Mouse (Mus musculus): ENCODE results near the gene Tmem141. TPM values are rescaled to one million over a fixed set of nuclear protein-coding genes. Genes with fewer than 3 reads are reported as not detected.

Tmem141 gene
- total RNA-seq (2021), result 10 to 100 TPM; 23.2 to 35.5 TPM
- polyA plus RNA-seq (2012; rRNA removed), result 27.1 and 27.9 TPM in 2 replicates
- long read RNA-seq, transcript Tmem141-205 (5 exons, 795 nt), result major isoform, 7 of 20 reads
- long read RNA-seq, partial matches to known transcripts, result 0 of 20 reads
- long read RNA-seq, other reads (novel, unspliced or antisense), result 10 of 20 reads

DNA sequence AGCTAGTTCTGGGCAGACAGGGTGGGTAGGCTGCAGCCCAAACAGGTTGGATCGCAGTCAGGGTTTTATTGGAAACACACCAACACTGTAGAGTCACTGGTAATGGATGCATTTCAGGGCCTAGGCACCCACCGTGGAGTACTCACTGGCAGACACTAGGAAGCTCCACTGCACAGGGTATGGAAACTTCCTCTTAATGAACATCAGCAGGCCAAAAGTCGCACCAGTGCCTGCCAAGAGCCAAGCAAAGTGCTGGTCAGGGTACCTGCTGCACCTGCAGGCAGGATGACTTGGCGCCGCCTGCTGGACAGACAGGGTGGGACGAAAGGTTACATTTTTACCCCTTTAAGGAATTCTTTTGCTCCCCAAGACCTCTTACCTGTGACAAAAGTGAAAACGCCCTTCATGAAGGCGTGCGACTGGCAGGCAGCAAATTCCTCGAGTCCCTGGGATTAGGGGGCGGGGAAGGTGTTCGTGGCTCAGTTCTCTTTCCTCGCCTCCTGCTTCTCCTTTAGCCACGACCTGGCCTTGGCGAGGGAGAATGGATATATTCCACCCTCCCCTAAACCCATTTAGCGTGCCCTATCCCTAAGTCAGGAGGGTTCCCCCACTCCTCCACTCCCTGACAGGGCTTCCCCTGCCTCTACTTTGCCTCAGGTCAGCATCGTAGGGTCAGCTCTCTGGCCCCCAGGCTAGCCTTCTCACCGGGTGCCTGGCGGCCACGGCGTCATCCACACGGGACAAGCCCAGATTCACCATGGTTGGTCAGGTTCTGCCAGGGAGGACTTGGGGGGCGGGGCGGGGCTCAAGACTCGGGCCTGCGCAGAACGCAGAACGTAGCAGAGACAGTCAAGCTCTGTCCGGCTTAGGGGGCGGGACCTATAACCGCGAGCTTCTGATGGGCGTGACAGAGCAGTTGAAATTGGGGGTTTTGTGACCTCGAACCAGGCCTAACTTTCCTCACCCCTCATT is at the start of gene Tmem141:
TSS of gene Tmem141 (minus strand) at position 777 of the 972 bp plus-strand sequence.
- DNase-seq, result peak; percentile 97

DNA sequence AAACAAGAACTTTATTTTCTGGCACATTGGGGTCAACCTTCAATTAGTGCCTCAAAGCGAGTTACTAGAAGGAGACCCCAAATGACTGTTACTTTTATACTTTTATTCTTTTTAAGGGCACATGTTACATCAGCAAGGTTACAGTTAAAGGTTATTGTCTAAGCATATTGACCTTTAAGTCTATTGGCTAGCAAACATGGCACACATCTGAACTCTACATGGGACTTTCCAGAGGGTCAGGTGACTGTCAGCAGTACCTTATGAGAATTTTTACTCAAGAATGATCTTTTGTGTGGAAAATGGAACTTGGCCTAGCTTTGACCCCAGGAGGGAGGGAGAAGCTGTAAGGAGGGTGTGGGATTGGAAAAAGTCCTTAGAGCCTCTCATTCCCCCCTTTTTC is 44.7 kb upstream of the Tmem141 start:
- no peak for DNase-seq

- DNase-seq, result no peak
These were observed 42.3 kb upstream of the Tmem141 start for GRCm38 (mm10) chr2:25664125-25664524.

GRCm38 (mm10) chr2:25663511-25663910 is 41.7 kb upstream of the Tmem141 start:
- peak; percentile 80 for DNase-seq

DNA sequence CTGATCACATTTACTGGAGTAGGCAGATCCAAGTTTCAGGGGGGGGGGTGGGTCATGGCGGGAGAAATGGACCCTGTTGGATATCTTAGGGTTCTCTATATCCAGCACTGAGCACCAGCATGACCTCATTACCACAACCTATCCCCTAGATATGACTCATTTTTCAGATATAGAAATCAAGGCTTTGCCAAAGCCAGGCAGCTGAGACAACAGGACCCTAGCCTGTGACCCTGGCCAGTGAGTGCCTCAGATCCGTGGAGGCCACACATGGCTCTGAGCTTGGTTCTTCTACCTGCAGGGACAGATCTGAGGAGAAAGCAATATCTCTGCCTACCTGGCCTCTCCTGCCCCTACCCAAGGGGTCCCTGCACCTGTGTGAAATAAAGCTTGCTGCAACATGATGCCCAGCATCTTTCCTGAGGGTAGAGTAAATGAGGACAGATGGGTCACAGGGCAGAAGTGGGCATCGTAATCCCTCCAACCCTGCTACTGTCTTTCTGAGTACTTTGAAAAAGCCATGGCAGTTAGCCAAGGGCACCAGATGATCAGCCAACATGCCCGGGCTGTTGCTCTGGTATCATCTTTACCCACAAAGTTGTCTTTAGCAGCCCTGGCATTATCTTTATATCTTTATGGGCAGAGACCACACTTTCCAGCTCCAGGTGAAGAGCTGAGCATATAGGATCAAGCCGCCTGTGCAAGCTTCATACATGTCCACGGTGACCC is 39.6 kb upstream of the Tmem141 start:
- peak; percentile 54 for DNase-seq

- peak; percentile 61 for DNase-seq
These were observed 38.5 kb upstream of the Tmem141 start for GRCm38 (mm10) chr2:25660279-25660678.

- no peak for DNase-seq
These were observed 35.8 kb upstream of the Tmem141 start, which contains the start of gene Lcn5 for GRCm38 (mm10) chr2:25657652-25658051. Gene Lcn5 (plus strand): TSS chr2:25657952.

GRCm38 (mm10) chr2:25657246-25657645 is 35.4 kb upstream of the Tmem141 start:
- DNase-seq, result peak; percentile 64

GRCm38 (mm10) chr2:25656691-25657090 is 34.9 kb upstream of the Tmem141 start:
- DNase-seq, result no peak

GRCm38 (mm10) chr2:25654502-25654901 is 32.7 kb upstream of the Tmem141 start:
- DNase-seq, result no peak

DNA sequence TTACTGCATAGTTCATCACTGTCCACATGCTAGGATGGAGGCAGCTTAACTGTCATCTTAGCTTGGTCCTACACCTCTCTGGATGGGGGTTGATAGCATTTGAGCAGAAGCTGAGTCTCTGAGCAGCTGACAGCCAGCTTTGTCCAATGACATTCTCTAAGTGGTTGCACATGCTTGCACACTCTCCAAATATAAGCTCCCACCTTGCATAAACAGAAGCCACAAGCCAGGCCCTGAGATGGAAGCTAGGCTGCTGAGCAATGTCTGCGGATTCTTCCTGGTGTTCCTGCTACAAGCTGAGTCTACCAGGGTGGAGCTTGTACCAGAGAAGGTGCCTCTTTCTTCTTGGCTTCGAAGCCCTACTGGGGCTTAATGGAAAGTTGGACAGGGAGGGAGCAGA is 31.1 kb upstream of the Tmem141 start, which contains the start of gene Lcn8:
TSS of gene Lcn8 (plus strand) at position 219 of the 400 bp plus-strand sequence.
- DNase-seq, result no peak

DNA sequence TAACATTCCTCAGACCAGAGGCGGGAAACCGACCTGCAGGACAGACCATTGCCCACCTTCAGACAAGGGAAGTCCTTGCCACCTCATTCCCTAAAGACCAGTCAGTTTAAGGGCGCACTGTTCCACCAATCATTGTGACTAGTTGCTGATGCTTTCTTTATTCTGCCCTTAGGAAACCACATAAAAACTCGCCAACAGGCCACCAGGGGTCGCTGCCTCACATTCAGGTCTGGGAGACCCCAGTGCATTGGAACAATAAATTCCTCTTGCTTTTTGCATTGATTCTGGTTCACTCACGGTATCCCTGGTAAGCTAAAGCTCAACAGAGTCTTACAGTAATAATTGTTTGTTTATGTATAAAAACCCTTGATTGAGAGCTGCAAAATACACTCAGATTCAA is 18.1 kb upstream of the Tmem141 start:
- DNase-seq, result no peak

- peak; percentile 65 for DNase-seq
These were observed 12.2 kb upstream of the Tmem141 start for GRCm38 (mm10) chr2:25634046-25634445.

- peak; percentile 80 for DNase-seq
These were observed 11.8 kb upstream of the Tmem141 start for GRCm38 (mm10) chr2:25633616-25634015.

GRCm38 (mm10) chr2:25628738-25629137 is 6.9 kb upstream of the Tmem141 start:
- peak; percentile 60 for DNase-seq

GRCm38 (mm10) chr2:25627811-25628210 is 6.0 kb upstream of the Tmem141 start, which contains the start of gene Fcna:
Gene Fcna (minus strand): TSS chr2:25628030.
- no peak for DNase-seq

- DNase-seq, result no peak
These were observed 4.2 kb upstream of the Tmem141 start for GRCm38 (mm10) chr2:25625986-25626385.

DNA sequence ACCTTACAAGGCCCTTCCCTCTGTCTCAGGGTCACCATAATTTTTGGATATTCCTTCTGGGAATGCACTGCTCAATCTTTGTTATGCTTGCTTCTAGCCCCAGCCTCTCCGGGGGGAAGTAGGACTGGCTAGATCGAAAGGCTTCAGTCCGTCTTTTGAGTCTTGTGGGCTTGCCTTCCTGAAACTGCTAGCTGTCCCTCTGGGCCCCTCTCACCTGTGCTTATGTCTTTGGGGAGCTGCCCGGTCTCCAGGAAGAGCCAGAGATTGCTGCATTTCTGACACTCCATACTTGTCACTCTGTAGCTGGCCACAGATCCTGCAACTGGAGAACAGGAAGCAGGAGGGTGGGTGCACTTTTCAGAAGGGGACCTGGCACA is 965 bp downstream of the Tmem141 start:
- no peak for DNase-seq

- no peak for DNase-seq
These were observed 1.4 kb downstream of the Tmem141 start for GRCm38 (mm10) chr2:25620386-25620785.

DNA sequence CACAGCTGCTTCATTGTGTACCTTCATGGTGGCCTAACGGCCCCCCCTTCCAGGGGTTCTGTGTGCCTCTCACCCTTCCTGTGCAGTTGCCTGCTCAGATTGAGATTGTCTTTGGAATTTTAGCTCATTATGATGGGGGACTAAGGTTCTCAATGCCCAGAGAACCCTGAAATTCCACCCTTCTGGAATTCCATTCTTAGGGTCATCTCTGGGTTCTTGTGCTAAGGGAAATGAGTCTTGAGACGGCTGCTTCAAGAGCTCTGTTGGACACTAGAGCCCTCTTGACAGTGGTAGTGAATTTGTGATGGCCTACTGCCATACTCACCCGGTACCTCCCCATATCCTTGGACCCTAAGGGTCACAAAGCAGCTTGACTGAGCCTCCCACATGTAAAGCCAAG is 4.2 kb downstream of the Tmem141 start, which contains the start of gene Ccdc183:
TSS of gene Ccdc183 (minus strand) at position 101 of the 400 bp plus-strand sequence.
- DNase-seq, result no peak

DNA sequence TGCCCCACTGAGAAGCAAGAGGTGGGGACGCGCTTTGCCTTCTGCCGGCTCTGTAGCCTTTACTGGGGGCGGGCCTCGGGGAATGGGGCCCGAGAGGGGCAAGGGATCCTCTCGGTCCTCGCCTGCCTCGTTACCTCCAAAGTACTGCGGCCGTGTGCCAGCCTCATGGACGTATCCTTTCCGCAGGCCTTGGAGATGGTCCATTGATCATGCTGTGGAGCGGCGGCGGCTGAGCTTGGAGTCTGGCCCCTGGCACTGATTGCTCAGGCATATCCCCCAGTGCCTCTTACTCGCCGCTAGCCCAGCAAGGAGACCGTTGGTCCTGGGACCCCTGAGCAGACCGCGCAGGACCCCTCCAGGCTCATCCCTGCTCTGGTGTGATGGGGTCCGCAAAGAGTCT is 5.4 kb downstream of the Tmem141 start:
- DNase-seq, result no peak

DNA sequence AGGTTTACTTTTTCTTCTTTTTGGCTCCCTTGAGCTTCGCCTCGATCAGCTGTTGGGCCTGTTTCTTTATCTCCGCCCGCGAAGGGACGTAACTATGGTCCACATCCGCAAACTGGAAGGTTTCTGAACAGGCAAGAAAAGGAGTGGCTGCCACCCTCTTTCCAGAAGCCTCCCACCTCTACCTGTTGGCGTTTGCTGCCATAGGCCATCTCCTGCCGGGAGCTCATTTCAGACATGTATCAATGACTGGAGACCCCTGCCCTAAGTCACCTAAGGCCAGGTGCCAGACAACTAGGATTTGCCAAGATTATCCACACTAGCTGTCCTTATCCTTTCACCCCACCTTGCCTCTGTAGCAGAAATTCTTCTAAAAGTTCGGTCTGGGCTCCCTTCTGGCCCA is 13.1 kb downstream of the Tmem141 start:
- DNase-seq, result no peak

Measured in adrenal gland, adult 2 months (tissue).